Mouse (Mus musculus) brain, adult 2 months (tissue): ENCODE measurements at regions not wholly inside any gene's neighbourhood (a gene's known extent, or its start where the extent isn't known, plus 50 kb on each side); places are given as distances from the start of the nearest gene placed in this dataset.

ENCODE experiments used
- DNase-seq: peaks from one replicate; pipeline ENCODE4 v3.0.0; 2011; ENCODE audit warnings: low read depth, low spot score

DNA sequence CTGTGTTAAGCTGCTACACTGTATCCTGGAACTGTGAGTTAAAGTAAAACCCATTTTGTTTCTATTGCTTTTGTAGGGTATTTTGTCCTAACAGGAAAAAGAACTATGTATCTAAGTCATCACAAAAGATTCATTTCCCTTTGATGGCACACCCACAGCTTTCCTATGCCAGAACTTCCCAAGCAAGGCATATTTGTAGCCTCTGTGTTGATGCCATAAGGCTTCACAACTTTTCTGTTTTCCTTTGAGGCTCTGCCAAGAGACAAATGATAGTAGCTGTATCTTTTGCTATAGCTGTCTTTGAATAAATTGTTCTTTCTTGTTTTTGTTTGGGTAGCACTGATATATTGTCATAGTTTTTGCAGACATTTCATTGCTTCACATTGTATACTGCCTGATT lies 790.2 kb downstream of the Slitrk5 start:
- DNase-seq = peak; percentile 77

DNA sequence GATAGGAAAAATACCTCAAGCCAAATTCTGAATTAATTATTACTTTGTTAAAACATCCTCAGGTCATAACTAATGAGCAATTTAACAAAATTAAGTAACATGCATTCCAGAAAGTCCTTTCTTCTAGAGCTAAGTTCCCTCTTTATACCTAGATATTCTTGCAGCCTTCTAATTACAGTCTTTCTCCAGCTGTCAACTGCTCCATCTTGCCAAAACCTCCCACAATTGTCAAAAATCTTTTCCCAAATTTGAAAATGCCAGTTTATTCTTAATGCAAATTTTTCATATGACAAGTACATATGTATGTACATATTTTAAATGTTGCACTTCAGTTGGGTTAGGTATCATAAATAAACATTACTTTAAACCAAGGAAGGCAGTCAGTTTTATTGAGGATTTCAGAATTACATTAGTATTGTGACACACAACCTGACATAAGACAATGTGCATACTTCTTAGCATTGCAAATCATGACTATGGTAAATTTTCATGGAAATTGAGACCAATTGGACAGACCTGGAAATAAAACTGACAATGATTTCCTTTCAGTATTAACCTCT lies 791.5 kb downstream of the Slitrk5 start:
- DNase-seq = peak; percentile 46

DNA sequence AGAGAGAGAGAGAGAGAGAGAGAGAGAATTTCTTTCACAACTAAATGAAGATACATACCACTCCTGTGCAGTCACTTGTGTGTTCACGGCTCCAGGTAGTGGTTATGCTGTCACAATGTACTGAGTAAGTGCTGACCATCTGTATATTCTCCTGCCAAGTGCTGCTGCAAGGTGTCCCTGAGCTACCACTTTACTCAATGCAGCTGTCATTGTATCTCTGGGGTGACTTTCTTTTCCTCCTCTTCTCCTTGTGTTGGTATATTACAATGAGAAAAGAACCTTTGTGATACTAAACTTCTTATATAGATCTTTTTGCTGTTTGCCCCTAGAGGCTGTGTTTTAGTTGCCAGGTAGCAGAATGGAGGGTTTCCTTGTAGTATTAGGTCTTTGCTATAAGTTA lies 800.6 kb downstream of the Slitrk5 start:
- DNase-seq = no peak
